Mouse (Mus musculus) embryonic facial prominence, embryonic 12.5 days (tissue): ENCODE data around the gene Mpdu1. TPM values are rescaled to one million over a fixed set of nuclear protein-coding genes. Genes with fewer than 3 reads are reported as not detected.

ENCODE experiments used
- ATAC-seq: fragments of 200-750 bp; cut with Nextera tagmentation; 2 replicates; pipeline ENCODE4 v1.8.0; 2017; ENCODE audit not compliant: insufficient number of reproducible peaks, insufficient read depth, low FRiP score, low TSS enrichment
- H3K27ac ChIP-seq: fragments of 300-500 bp; sonication (generic); 2 replicates; pipeline ENCODE4 v1.5.1; 2016; ENCODE audit warnings: mild to moderate bottlenecking
- H3K27me3 ChIP-seq: fragments of 300-500 bp; sonication (generic); 2 replicates; pipeline ENCODE4 v1.6.1; 2016; ENCODE audit warnings: mild to moderate bottlenecking, moderate library complexity
- H3K36me3 ChIP-seq: fragments of 300-500 bp; sonication (generic); 2 replicates; pipeline ENCODE4 v1.6.1; 2016; ENCODE audit warnings: mild to moderate bottlenecking
- H3K4me1 ChIP-seq: fragments of 300-500 bp; sonication (generic); 2 replicates; pipeline ENCODE4 v1.6.1; 2016
- H3K4me2 ChIP-seq: fragments of 300-500 bp; sonication (generic); replicated peaks from 2 replicates; pipeline ENCODE4 v1.6.1; 2016; ENCODE audit warnings: mild to moderate bottlenecking, moderate library complexity
- H3K4me3 ChIP-seq: fragments of 300-500 bp; sonication (generic); 2 replicates; pipeline ENCODE4 v1.5.1; 2016; ENCODE audit warnings: mild to moderate bottlenecking
- H3K9ac ChIP-seq: fragments of 300-500 bp; sonication (generic); 2 replicates; pipeline ENCODE4 v1.6.1; 2016; ENCODE audit warnings: mild to moderate bottlenecking, moderate library complexity
- H3K9me3 ChIP-seq: fragments of 300-500 bp; sonication (generic); 2 replicates; pipeline ENCODE4 v1.6.1; 2016; ENCODE audit warnings: mild to moderate bottlenecking, moderate library complexity
- WGBS: fragments of 180-500 bp; shearing (Covaris S2); methylation state at CpG from one replicate; pipeline ENCODE4 v1.1.7; 2016; 5-methylcytosine and 5-hydroxymethylcytosine counted together
- polyA plus RNA-seq: library from polyadenylated mRNA; unstranded; fragments of >200 nt; fragmentation: Nextera tagmentation; extraction: Ambion mirVana; gene quantifications from 2 replicates; pipeline ENCODE4 v1.2.1, GENCODE M21; 2016

Gene Mpdu1
- polyA plus RNA-seq, 1 experiment from 2014 or later = 63.3 TPM

DNA sequence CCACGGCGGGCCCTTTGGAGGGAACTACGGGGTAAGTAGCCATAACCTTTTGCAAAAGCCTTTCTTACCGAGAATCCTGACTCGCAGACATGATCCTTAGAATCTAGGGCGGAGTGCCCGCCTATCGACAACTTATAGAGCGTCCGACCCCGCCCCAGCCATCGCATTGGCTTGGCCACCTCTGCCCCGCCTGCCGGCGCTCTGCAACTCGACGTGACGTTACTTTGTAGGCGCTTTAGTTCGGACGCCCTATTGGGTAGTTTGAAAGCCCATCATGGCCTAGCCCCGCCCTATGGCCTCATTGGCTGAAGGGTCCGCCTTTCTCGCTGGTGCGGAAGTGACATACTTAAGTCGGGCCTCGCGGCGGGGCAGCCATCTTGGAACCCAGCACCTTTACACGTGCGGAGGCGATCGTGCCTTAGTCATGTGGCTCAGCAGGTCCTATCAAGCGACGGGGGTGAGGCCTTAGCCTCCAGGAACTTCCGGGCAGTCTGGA is 9.8 kb upstream of the Mpdu1 start, which contains the start of gene Eif4a1:
Eif4a1 (minus strand) TSS at position 213 of the 496 bp plus-strand sequence.
- peaks cover 15% of the 10 kb centered on the region for H3K4me1 ChIP-seq
- peak within 1 kb of the TSS; percentile 100 for H3K9ac ChIP-seq
- peak within 1 kb of the TSS; percentile 82 for H3K4me2 ChIP-seq
- H3K36me3 ChIP-seq = peaks cover 78% of the 10 kb centered on the region
- H3K9me3 ChIP-seq = no peaks in the 10 kb centered on the region
- H3K27me3 ChIP-seq = no peaks in the 10 kb centered on the region
- peak; percentile 99 for ATAC-seq
- peak within 1 kb of the TSS; percentile 100 for H3K4me3 ChIP-seq
- under 1% methylated on average over 36 of the region's 36 CpGs for WGBS
- H3K27ac ChIP-seq = peak within 1 kb of the TSS; percentile 97

- Histone ChIP-seq H3K36me3 (peaks cover 75% of the 10 kb centered on the region), H3K9me3 (no peaks in the 10 kb centered on the region), H3K4me1 (peaks cover 15% of the 10 kb centered on the region), H3K27me3 (no peaks in the 10 kb centered on the region), H3K4me3 (peak overlapping the region; percentile 100), H3K4me2 (peak overlapping the region; percentile 82), H3K27ac (peak overlapping the region; percentile 97), H3K9ac (peak overlapping the region; percentile 100)
- ATAC-seq = 0 out of 2 replicates have a peak, but pooled peaks have one; percentile 1
- under 1% methylated on average over 43 of the region's 43 CpGs for WGBS
Observed at GRCm38 (mm10) chr11:69671726-69672124, 9.3 kb upstream of the Mpdu1 start.

- H3K9me3 ChIP-seq = no peaks in the 10 kb centered on the region
- peak; percentile 49; the same call in 1 of the 2 replicates for ATAC-seq
- H3K4me1 ChIP-seq = peaks cover 15% of the 10 kb centered on the region
- H3K4me2 ChIP-seq = peak overlapping the region; percentile 82
- WGBS = 1% methylated on average over 61 of the region's 61 CpGs
- peaks cover 75% of the 10 kb centered on the region for H3K36me3 ChIP-seq
- peak overlapping the region; percentile 100 for H3K4me3 ChIP-seq
- peak overlapping the region; percentile 100 for H3K9ac ChIP-seq
- H3K27me3 ChIP-seq = no peaks in the 10 kb centered on the region
- H3K27ac ChIP-seq = peak overlapping the region; percentile 97
Observed at GRCm38 (mm10) chr11:69670786-69671725, 8.6 kb upstream of the Mpdu1 start.

DNA sequence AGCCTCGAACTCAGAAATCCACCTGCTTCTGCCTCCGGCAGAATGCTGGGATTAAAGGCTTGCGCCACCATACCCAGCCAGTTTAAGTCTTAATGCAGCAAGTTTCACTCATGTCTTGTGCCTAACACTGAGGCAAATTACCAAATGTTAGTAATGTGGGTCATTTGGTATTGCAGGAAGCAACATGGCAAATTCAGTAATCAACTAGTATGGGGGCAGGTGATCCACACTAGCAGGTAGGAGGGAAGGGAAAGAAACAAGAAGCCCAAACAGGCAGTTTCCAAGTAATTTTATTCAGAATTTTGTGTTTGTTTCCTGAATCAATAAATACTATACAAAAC is 4.2 kb upstream of the Mpdu1 start:
- H3K4me1 ChIP-seq = peaks cover 21% of the 10 kb centered on the region
- H3K9me3 ChIP-seq = no peaks in the 10 kb centered on the region
- peaks cover 70% of the 10 kb centered on the region for H3K36me3 ChIP-seq
- 87% methylated on average over 3 of the region's 3 CpGs for WGBS
- ATAC-seq = no peak
- H3K27ac ChIP-seq = no peak overlapping the region
- no peak overlapping the region for H3K9ac ChIP-seq
- H3K4me3 ChIP-seq = no peak overlapping the region
- H3K4me2 ChIP-seq = no peak overlapping the region
- H3K27me3 ChIP-seq = no peaks in the 10 kb centered on the region

- Histone ChIP-seq H3K4me1 (peaks cover 26% of the 10 kb centered on the region), H3K4me2 (no peak within 1 kb of the TSS), H3K27ac (peak within 1 kb of the TSS; percentile 50; the same call in 1 of the 2 replicates), H3K9ac (no peak within 1 kb of the TSS), H3K9me3 (no peaks in the 10 kb centered on the region), H3K27me3 (no peaks in the 10 kb centered on the region), H3K36me3 (peaks cover 70% of the 10 kb centered on the region), H3K4me3 (no peak within 1 kb of the TSS)
- no peak for ATAC-seq
- 32% methylated on average over 7 of the region's 7 CpGs for WGBS
Observed at GRCm38 (mm10) chr11:69665961-69666664, 3.7 kb upstream of the Mpdu1 start, which contains the start of gene Cd68. TSS of gene Cd68 (minus strand) at chr11:69666153.

GRCm38 (mm10) chr11:69665457-69665960 is 3.1 kb upstream of the Mpdu1 start:
- 78% methylated on average over 9 of the region's 9 CpGs for WGBS
- H3K4me3 ChIP-seq = no peak overlapping the region
- no peak overlapping the region for H3K9ac ChIP-seq
- ATAC-seq = no peak
- peaks cover 67% of the 10 kb centered on the region for H3K36me3 ChIP-seq
- H3K27ac ChIP-seq = 0 out of 2 replicates have a peak overlapping the region, but pooled peaks have one; percentile 50
- no peaks in the 10 kb centered on the region for H3K27me3 ChIP-seq
- no peaks in the 10 kb centered on the region for H3K9me3 ChIP-seq
- H3K4me1 ChIP-seq = peaks cover 28% of the 10 kb centered on the region
- H3K4me2 ChIP-seq = no peak overlapping the region

GRCm38 (mm10) chr11:69664841-69665240 is 2.4 kb upstream of the Mpdu1 start:
- Histone ChIP-seq H3K9me3 (no peaks in the 10 kb centered on the region), H3K27me3 (no peaks in the 10 kb centered on the region), H3K27ac (0 out of 2 replicates have a peak overlapping the region, but pooled peaks have one; percentile 96), H3K36me3 (peaks cover 63% of the 10 kb centered on the region), H3K9ac (no peak overlapping the region), H3K4me2 (no peak overlapping the region), H3K4me1 (peaks cover 22% of the 10 kb centered on the region), H3K4me3 (no peak overlapping the region)
- 94% methylated on average over 7 of the region's 7 CpGs for WGBS
- ATAC-seq = no peak

DNA sequence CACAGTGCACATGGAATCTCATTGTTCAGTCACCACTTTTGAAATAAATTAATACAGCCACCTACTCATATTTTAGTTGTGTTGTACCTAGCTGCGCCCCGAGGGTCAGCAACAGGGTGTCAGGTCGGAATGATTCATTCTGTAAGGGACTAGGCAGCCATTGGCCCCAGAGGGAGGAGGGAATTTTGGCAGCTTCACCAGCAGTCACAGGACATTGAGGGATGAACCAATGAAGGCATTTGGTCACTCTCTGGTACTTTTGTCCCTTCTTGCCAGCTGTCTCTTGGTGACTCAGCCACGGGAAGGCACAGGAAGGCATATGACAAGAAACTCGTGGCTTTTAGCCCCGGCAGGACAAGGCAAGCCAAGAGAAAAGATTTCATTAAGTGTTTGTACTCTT is 1.4 kb upstream of the Mpdu1 start:
- Histone ChIP-seq H3K4me1 (peaks cover 15% of the 10 kb centered on the region), H3K9me3 (no peaks in the 10 kb centered on the region), H3K27me3 (no peaks in the 10 kb centered on the region), H3K36me3 (peaks cover 61% of the 10 kb centered on the region), H3K9ac (no peak overlapping the region), H3K4me3 (no peak overlapping the region), H3K4me2 (no peak overlapping the region), H3K27ac (peak overlapping the region; percentile 96)
- WGBS = 87% methylated on average over 6 of the region's 6 CpGs
- no peak for ATAC-seq

DNA sequence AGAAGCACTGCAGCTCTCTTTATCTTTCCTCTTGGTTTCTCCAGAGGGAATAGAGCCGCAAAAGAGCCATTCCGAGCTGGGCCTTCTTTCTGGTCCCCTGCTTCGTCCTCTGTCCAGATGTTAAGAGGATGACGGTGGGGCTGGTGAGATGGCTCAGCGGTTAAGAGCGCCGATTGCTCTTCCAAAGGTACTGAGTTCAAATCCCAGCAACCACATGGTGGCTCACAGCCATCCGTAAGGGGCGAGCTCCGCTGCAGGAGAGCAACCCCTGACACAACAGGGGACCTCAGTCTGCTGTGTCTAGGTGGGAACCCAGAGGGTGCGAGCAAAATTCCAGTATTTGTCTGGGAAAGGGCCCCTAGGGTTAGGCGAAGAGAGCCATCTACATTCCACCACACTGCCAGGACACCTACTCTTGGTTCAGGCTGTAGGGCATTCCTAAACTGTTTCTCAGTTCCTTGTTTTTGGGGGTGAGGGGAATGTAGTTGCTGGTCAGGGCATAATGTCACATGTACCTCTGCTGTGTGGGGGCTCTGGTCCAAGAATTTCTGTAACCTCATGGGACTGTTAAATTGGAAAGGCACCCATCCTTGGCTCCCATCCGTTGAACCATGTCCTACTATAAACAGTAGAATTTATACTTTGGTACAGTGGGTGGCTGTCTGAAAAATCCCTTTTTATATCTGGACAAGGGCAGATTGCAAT is 677 bp upstream of the Mpdu1 start:
- Histone ChIP-seq H3K27me3 (no peaks in the 10 kb centered on the region), H3K9ac (peak overlapping the region; percentile 72), H3K36me3 (peaks cover 61% of the 10 kb centered on the region), H3K4me1 (peaks cover 15% of the 10 kb centered on the region), H3K9me3 (no peaks in the 10 kb centered on the region), H3K4me2 (peak overlapping the region; percentile 55), H3K27ac (peak overlapping the region; percentile 96), H3K4me3 (peak overlapping the region; percentile 52)
- 0 out of 2 replicates have a peak, but pooled peaks have one; percentile 16 for ATAC-seq
- WGBS = 70% methylated on average over 13 of the region's 13 CpGs

DNA sequence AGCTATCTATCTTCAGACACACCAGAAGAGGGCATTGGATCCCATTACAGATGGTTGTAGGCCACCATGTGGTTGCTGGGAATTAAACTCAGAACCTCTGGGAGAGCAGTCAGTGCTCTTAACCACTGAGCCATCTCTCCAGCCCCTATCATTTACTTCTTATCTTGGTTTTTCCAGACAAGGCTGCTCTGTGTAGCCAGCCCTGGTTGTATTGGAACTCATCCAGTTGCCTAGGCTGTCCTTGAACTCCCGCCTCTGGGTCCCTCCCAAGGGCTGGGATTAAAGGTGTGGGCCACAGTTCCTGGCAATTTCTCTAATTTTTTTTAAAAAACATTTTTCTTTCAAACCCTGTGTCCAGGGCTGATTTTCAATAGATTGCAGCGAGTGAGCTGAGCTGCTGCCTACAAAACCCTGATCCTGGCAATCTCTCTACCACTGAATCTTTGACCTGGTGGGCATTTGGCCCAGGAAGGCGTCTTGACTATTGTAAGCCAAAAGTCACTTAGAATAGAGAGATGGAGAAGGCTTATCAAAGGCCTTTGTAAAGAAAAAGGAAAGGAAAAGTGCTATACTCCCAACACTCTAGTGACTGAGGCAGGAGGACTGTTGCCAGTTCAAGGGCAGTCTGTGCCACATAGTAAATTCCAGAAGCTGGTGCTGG is 1.1 kb downstream of the Mpdu1 start:
- Histone ChIP-seq H3K4me2 (peak overlapping the region; percentile 55), H3K27ac (peak overlapping the region; percentile 96), H3K4me3 (peak overlapping the region; percentile 52), H3K27me3 (no peaks in the 10 kb centered on the region), H3K36me3 (peaks cover 62% of the 10 kb centered on the region), H3K4me1 (peaks cover 23% of the 10 kb centered on the region), H3K9me3 (no peaks in the 10 kb centered on the region), H3K9ac (peak overlapping the region; percentile 72; the same call in 1 of the 2 replicates)
- ATAC-seq = no peak
- 81% methylated on average over 3 of the region's 3 CpGs for WGBS
